8 mouse cellular contexts compared by ENCODE assay signal in the genomic region with DNA sequence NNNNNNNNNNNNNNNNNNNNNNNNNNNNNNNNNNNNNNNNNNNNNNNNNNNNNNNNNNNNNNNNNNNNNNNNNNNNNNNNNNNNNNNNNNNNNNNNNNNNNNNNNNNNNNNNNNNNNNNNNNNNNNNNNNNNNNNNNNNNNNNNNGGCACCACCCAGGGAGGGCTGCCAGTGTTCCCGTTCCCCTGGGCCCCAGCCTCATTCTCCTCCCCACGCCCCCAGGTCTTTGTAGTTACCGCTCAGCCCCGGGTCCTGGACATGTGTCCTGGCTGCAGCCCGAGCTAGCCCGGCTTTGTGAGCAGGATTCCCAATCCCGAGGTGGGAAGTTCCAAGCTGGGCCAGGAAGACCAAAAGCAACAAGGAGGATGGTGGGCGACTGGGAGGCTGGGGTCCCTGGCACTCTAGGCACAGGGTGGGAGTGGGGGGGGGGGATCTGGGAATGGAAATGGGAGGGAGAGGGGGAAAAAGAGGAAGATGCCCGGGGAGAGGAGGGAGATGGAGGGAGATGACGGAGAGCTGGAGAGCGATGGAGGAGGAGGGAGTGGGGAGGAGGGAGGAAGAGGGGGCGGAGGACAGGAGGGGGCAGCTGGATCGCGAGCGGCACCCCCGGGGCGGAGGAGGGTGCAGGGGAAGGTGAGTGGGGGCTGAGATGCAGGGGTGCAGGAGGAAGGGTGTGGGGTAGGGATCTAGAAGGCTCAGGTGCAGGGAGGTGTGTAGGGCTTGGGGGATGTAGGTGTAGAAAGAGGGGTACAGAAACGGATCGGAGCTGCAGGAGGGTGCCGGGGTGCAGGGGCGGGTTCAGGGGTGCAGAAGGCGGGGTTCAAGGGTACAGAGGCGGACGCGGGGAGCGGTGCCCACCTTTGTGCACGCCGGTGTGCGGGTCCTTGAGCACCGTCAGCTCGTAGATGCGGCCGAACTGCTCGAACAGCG. TPM values are rescaled to one million over a fixed set of nuclear protein-coding genes. Genes with fewer than 3 reads are reported as not detected.
DNase-seq lines count a peak whose midpoint lies in the region; ATAC-seq and TF ChIP-seq lines count a peak whose summit lies in the region.

No protein-coding gene starts in this region.

- peaks cover 8% of the 10 kb centered on the region; the same call in 1 of the 2 replicates for H3K4me1 ChIP-seq in lung, adult 2 months (ENCODE audit: control insufficient read depth, insufficient read depth, low read length)
- peaks cover 7% of the 10 kb centered on the region; the same call in 1 of the 2 replicates for H3K4me1 ChIP-seq in cortical plate, adult 2 months (ENCODE audit: control insufficient read depth, insufficient read depth, low read length)
- peaks cover 50% of the 10 kb centered on the region for H3K4me1 ChIP-seq in hindbrain, embryonic 12.5 days
- H3K4me1 ChIP-seq in midbrain, embryonic 13.5 days (replicated peaks) = peaks cover 63% of the 10 kb centered on the region

- no peaks in the 10 kb centered on the region for H3K9me3 ChIP-seq in hindbrain, embryonic 12.5 days (replicated peaks)
- no peaks in the 10 kb centered on the region for H3K9me3 ChIP-seq in midbrain, embryonic 13.5 days

- peak overlapping the region; percentile 59 for H3K4me2 ChIP-seq in hindbrain, embryonic 12.5 days (replicated peaks)
- H3K4me2 ChIP-seq in midbrain, embryonic 13.5 days (replicated peaks) = peak overlapping the region; percentile 77

- WGBS in lung, adult 2 months = 6% methylated on average over 34 of the region's 35 CpGs
- 4% methylated on average over 27 of the region's 35 CpGs for WGBS in hindbrain, embryonic 12.5 days
- WGBS in midbrain, embryonic 13.5 days = 2% methylated on average over 35 of the region's 35 CpGs

- TF ChIP-seq POLR2A in lung, adult 2 months (IDR thresholded peaks at IDR 0.05; ENCODE audit: borderline replicate concordance, extremely low read depth, low read depth, low read length) = no peak
- TF ChIP-seq POLR2A in cortical plate, adult 2 months (IDR thresholded peaks at IDR 0.05; ENCODE audit: extremely low read depth, insufficient read depth, low read length) = no peak

- peaks cover 11% of the 10 kb centered on the region for H3K36me3 ChIP-seq in hindbrain, embryonic 12.5 days
- peaks cover 16% of the 10 kb centered on the region for H3K36me3 ChIP-seq in midbrain, embryonic 13.5 days

- DNase-seq in lung, adult 2 months = no peak
- no peak for DNase-seq in lung, postnatal 10 days
- no peak for DNase-seq in yolk sac, embryonic 10.5 days (ENCODE audit: low spot score)
- no peak for DNase-seq in gastrocnemius, postnatal 36 days
- no peak for DNase-seq in kidney, postnatal 25 days

- peak overlapping the region; percentile 66 for H3K4me3 ChIP-seq in lung, adult 2 months (replicated peaks; ENCODE audit: extremely low read depth, low read depth, low read length)
- peak overlapping the region; percentile 99 for H3K4me3 ChIP-seq in cortical plate, adult 2 months (ENCODE audit: insufficient read depth, low read length)
- H3K4me3 ChIP-seq in hindbrain, embryonic 12.5 days = peak overlapping the region; percentile 61
- H3K4me3 ChIP-seq in midbrain, embryonic 13.5 days (replicated peaks) = peak overlapping the region; percentile 53

- peaks cover 45% of the 10 kb centered on the region for H3K27me3 ChIP-seq in hindbrain, embryonic 12.5 days
- peaks cover 14% of the 10 kb centered on the region for H3K27me3 ChIP-seq in midbrain, embryonic 13.5 days

- TF ChIP-seq CTCF in lung, adult 2 months (IDR thresholded peaks at IDR 0.05; ENCODE audit: insufficient read depth, low read length) = no peak
- no peak for TF ChIP-seq CTCF in cortical plate, adult 2 months (IDR thresholded peaks at IDR 0.05; ENCODE audit: extremely low read depth, insufficient read depth, low read length)

- H3K9ac ChIP-seq in hindbrain, embryonic 12.5 days = peak overlapping the region; percentile 90
- H3K9ac ChIP-seq in midbrain, embryonic 13.5 days (replicated peaks) = peak overlapping the region; percentile 92

- H3K27ac ChIP-seq in cortical plate, adult 2 months (ENCODE audit: insufficient read depth, low read length) = peak overlapping the region; percentile 93
- peak overlapping the region; percentile 78 for H3K27ac ChIP-seq in hindbrain, embryonic 12.5 days
- H3K27ac ChIP-seq in midbrain, embryonic 13.5 days = peak overlapping the region; percentile 76

- ATAC-seq in hindbrain, embryonic 12.5 days (ENCODE audit: low FRiP score) = peak; percentile 42
- peak; percentile 44 for ATAC-seq in midbrain, embryonic 13.5 days

- intact Hi-C loops in gastrocnemius, postnatal 36 days (cut with DNase I) = no loop called here

RNA-seq across cellular contexts. Expression of a gene that starts 0.6 kb away (rescaled TPM):
- 0.92 and 1.1 TPM in 2 replicates for polyA plus RNA-seq in lung, adult 2 months (2012; rRNA removed)
- 307 and 309 TPM in 2 replicates for polyA plus RNA-seq in cortical plate, adult 2 months (2012; rRNA removed)
- 37.1 and 41.3 TPM in 2 replicates for polyA plus RNA-seq in hindbrain, embryonic 12.5 days (2016; fragmentation: Nextera tagmentation; extraction: Ambion mirVana)
- 75.5 and 79.4 TPM in 2 replicates for polyA plus RNA-seq in midbrain, embryonic 13.5 days (2015; fragmentation: Nextera tagmentation; extraction: Ambion mirVana)
- not detected for total RNA-seq in gastrocnemius, postnatal 36 days (2021)

RNA-seq across cellular contexts. Expression of a gene that starts 14.3 kb away (rescaled TPM):
- polyA plus RNA-seq in lung, adult 2 months (2012; rRNA removed) = 197 and 203 TPM in 2 replicates
- polyA plus RNA-seq in cortical plate, adult 2 months (2012; rRNA removed) = 124 and 129 TPM in 2 replicates
- polyA plus RNA-seq in hindbrain, embryonic 12.5 days (2016; fragmentation: Nextera tagmentation; extraction: Ambion mirVana) = 75.1 and 79.5 TPM in 2 replicates
- polyA plus RNA-seq in midbrain, embryonic 13.5 days (2015; fragmentation: Nextera tagmentation; extraction: Ambion mirVana) = 57.1 and 58.2 TPM in 2 replicates
- 10 to 100 TPM; 42.1 to 44.9 TPM for total RNA-seq in gastrocnemius, postnatal 36 days (2021)

RNA-seq across cellular contexts. Expression of a gene that starts 18.1 kb away (rescaled TPM):
- polyA plus RNA-seq in lung, adult 2 months (2012; rRNA removed) = 40.3 and 47.5 TPM in 2 replicates
- polyA plus RNA-seq in cortical plate, adult 2 months (2012; rRNA removed) = 0.87 and 1.1 TPM in 2 replicates
- 0.52 and 0.65 TPM in 2 replicates for polyA plus RNA-seq in hindbrain, embryonic 12.5 days (2016; fragmentation: Nextera tagmentation; extraction: Ambion mirVana)
- polyA plus RNA-seq in midbrain, embryonic 13.5 days (2015; fragmentation: Nextera tagmentation; extraction: Ambion mirVana) = 0.64 and 0.77 TPM in 2 replicates
- total RNA-seq in gastrocnemius, postnatal 36 days (2021) = 1 to 10 TPM in 1 of 2 experiments, under 1 TPM in 1; 0.46 to 1.5 TPM

RNA-seq across cellular contexts. Expression of a gene that starts 26.4 kb away (rescaled TPM):
- 89.6 and 103 TPM in 2 replicates for polyA plus RNA-seq in lung, adult 2 months (2012; rRNA removed)
- polyA plus RNA-seq in cortical plate, adult 2 months (2012; rRNA removed) = 52.2 and 54.5 TPM in 2 replicates
- polyA plus RNA-seq in hindbrain, embryonic 12.5 days (2016; fragmentation: Nextera tagmentation; extraction: Ambion mirVana) = 30.9 and 31.5 TPM in 2 replicates
- 13.1 and 15.2 TPM in 2 replicates for polyA plus RNA-seq in midbrain, embryonic 13.5 days (2015; fragmentation: Nextera tagmentation; extraction: Ambion mirVana)
- 100 to 1,000 TPM; 219 to 237 TPM for total RNA-seq in gastrocnemius, postnatal 36 days (2021)

RNA-seq across cellular contexts. Expression of a gene that starts 42.2 kb away (rescaled TPM):
- 8.5 and 9.5 TPM in 2 replicates for polyA plus RNA-seq in lung, adult 2 months (2012; rRNA removed)
- polyA plus RNA-seq in cortical plate, adult 2 months (2012; rRNA removed) = 3.4 and 3.9 TPM in 2 replicates
- 0.75 and 0.82 TPM in 2 replicates for polyA plus RNA-seq in hindbrain, embryonic 12.5 days (2016; fragmentation: Nextera tagmentation; extraction: Ambion mirVana)
- polyA plus RNA-seq in midbrain, embryonic 13.5 days (2015; fragmentation: Nextera tagmentation; extraction: Ambion mirVana) = 0.94 and 1.0 TPM in 2 replicates
- under 1 TPM in 1 of 2 experiments, not detected in 1; 0.20 TPM for total RNA-seq in gastrocnemius, postnatal 36 days (2021)

Comparison
In these comparisons a context has a peak if more than half of its experiments do, and no peak if none do; other contexts are left out.
1. RNA of a gene that starts 0.6 kb away (polyA plus RNA-seq): 307 to 309 TPM in cortical plate, adult 2 months, 75.5 to 79.4 TPM in midbrain, embryonic 13.5 days and 37.1 to 41.3 TPM in hindbrain, embryonic 12.5 days; 0.92 to 1.1 TPM in lung, adult 2 months; every median in the first group is over 10 times any median in the second.
2. RNA of a gene that starts 18.1 kb away (polyA plus RNA-seq): 40.3 to 47.5 TPM in lung, adult 2 months; 0.87 to 1.1 TPM in cortical plate, adult 2 months, 0.64 to 0.77 TPM in midbrain, embryonic 13.5 days and 0.52 to 0.65 TPM in hindbrain, embryonic 12.5 days; every median in the first group is over 10 times any median in the second.
3. Peak in every context shown above with its lines, with median percentiles within 50 percentile points of each other: H3K4me3 ChIP-seq and H3K27ac ChIP-seq.